Mouse (Mus musculus) right cerebral cortex, postnatal 4 days (tissue): ENCODE measurements around the gene Rnaseh2a.

ENCODE experiments used
- DNase-seq: peaks from one replicate; pipeline ENCODE4 v3.0.0-alpha.2; 2022

Rnaseh2a gene

GRCm38 (mm10) chr8:84965731-84966291, 3.8 kb downstream of the Rnaseh2a start:
- DNase-seq, result peak; percentile 86

GRCm38 (mm10) chr8:84963952-84964351, 5.6 kb downstream of the Rnaseh2a start:
- DNase-seq, result no peak

- DNase-seq, result no peak
Measured at GRCm38 (mm10) chr8:84959811-84960210, 9.8 kb downstream of the Rnaseh2a start.

- DNase-seq, result peak; percentile 85
Measured at GRCm38 (mm10) chr8:84956768-84957167, 12.8 kb downstream of the Rnaseh2a start.

GRCm38 (mm10) chr8:84952612-84953255, 16.8 kb downstream of the Rnaseh2a start:
- DNase-seq, result no peak

- no peak for DNase-seq
Measured at GRCm38 (mm10) chr8:84949753-84950152, 19.8 kb downstream of the Rnaseh2a start.

GRCm38 (mm10) chr8:84947241-84947545, 22.4 kb downstream of the Rnaseh2a start:
- DNase-seq, result no peak

- peak; percentile 47 for DNase-seq
Measured at GRCm38 (mm10) chr8:84946528-84947240, 22.9 kb downstream of the Rnaseh2a start, which contains the start of gene Rtbdn. TSS of gene Rtbdn (plus strand) at chr8:84946991.

- peak; percentile 74 for DNase-seq
Measured at GRCm38 (mm10) chr8:84945633-84946527, 23.7 kb downstream of the Rnaseh2a start.

GRCm38 (mm10) chr8:84945235-84945632, 24.3 kb downstream of the Rnaseh2a start:
- DNase-seq, result peak; percentile 73

GRCm38 (mm10) chr8:84944478-84945160, 24.9 kb downstream of the Rnaseh2a start:
- peak; percentile 82 for DNase-seq

- no peak for DNase-seq
Measured at GRCm38 (mm10) chr8:84943699-84944098, 25.9 kb downstream of the Rnaseh2a start.

- DNase-seq, result no peak
Measured at GRCm38 (mm10) chr8:84937620-84938485, 31.7 kb downstream of the Rnaseh2a start.

- DNase-seq, result peak; percentile 89
Measured at GRCm38 (mm10) chr8:84936962-84937546, 32.5 kb downstream of the Rnaseh2a start, which contains the start of gene Mast1. TSS of gene Mast1 (minus strand) at chr8:84937359.

- peak; percentile 60 for DNase-seq
Measured at GRCm38 (mm10) chr8:84936041-84936961, 33.3 kb downstream of the Rnaseh2a start.

GRCm38 (mm10) chr8:84935489-84935888, 34.1 kb downstream of the Rnaseh2a start:
- DNase-seq, result no peak

GRCm38 (mm10) chr8:84934860-84935259, 34.7 kb downstream of the Rnaseh2a start:
- DNase-seq, result no peak

GRCm38 (mm10) chr8:84933767-84934559, 35.6 kb downstream of the Rnaseh2a start:
- no peak for DNase-seq

- DNase-seq, result no peak
Measured at GRCm38 (mm10) chr8:84930582-84930981, 39.0 kb downstream of the Rnaseh2a start.
